Mouse (Mus musculus) ES-Bruce4 (cell line): ENCODE results near the gene Izumo1r.

Experiments
- CTCF ChIP-seq: IDR thresholded peaks from one replicate; pipeline ENCODE4 v1.8.1; 2011; ENCODE audit warnings: low read depth, low read length
- EP300 ChIP-seq: IDR thresholded peaks from 2 replicates; pipeline ENCODE4 v1.6.1; 2011; ENCODE audit warnings: low read depth, low read length; ENCODE audit not compliant: insufficient read depth

- TF ChIP-seq EP300 (no peak), CTCF (no peak)
Observed at GRCm38 (mm10) chr9:14945919-14946318, 42.2 kb upstream of the Izumo1r start.
